Mouse (Mus musculus) liver, embryonic 12.5 days (tissue): ENCODE data around the gene Ptpn6. TPM values are rescaled to one million over a fixed set of nuclear protein-coding genes. Genes with fewer than 3 reads are reported as not detected.

Source experiments
- ATAC-seq: fragments of 200-750 bp; cut with Nextera tagmentation; 2 replicates; pipeline ENCODE4 v1.8.0; 2017; ENCODE audit warnings: moderate number of reproducible peaks, mild to moderate bottlenecking, moderate library complexity
- H3K27ac ChIP-seq: fragments of 300-500 bp; sonication (generic); 2 replicates; pipeline ENCODE4 v1.5.1; 2016; ENCODE audit warnings: mild to moderate bottlenecking
- H3K27me3 ChIP-seq: fragments of 300-500 bp; sonication (generic); replicated peaks from 2 replicates; pipeline ENCODE4 v1.6.1; 2016; ENCODE audit warnings: mild to moderate bottlenecking, moderate library complexity
- H3K36me3 ChIP-seq: fragments of 300-500 bp; sonication (generic); 2 replicates; pipeline ENCODE4 v1.6.1; 2016; ENCODE audit warnings: mild to moderate bottlenecking, moderate library complexity
- H3K4me1 ChIP-seq: fragments of 300-500 bp; sonication (generic); 2 replicates; pipeline ENCODE4 v1.6.1; 2016
- H3K4me2 ChIP-seq: fragments of 300-500 bp; sonication (generic); 2 replicates; pipeline ENCODE4 v1.6.1; 2016; ENCODE audit warnings: mild to moderate bottlenecking, moderate library complexity
- H3K4me3 ChIP-seq: fragments of 300-500 bp; sonication (generic); 2 replicates; pipeline ENCODE4 v1.5.1; 2016; ENCODE audit warnings: mild to moderate bottlenecking, moderate library complexity
- H3K9ac ChIP-seq: fragments of 300-500 bp; sonication (generic); 2 replicates; pipeline ENCODE4 v1.6.1; 2016; ENCODE audit warnings: mild to moderate bottlenecking, moderate library complexity
- H3K9me3 ChIP-seq: fragments of 300-500 bp; sonication (generic); replicated peaks from 2 replicates; pipeline ENCODE4 v1.6.1; 2016; ENCODE audit warnings: mild to moderate bottlenecking, moderate library complexity
- WGBS: fragments of 180-500 bp; shearing (Covaris S2); methylation state at CpG from one replicate; pipeline ENCODE4 v1.1.7; 2016; ENCODE audit not compliant: insufficient replicate concordance; 5-methylcytosine and 5-hydroxymethylcytosine counted together
- polyA plus RNA-seq: library from polyadenylated mRNA; unstranded; fragments of >200 nt; fragmentation: Nextera tagmentation; extraction: Ambion mirVana; gene quantifications from 2 replicates; pipeline ENCODE4 v1.2.1, GENCODE M21; 2016

Ptpn6 gene
- polyA plus RNA-seq, 1 experiment from 2014 or later, result 30.8 TPM

DNA sequence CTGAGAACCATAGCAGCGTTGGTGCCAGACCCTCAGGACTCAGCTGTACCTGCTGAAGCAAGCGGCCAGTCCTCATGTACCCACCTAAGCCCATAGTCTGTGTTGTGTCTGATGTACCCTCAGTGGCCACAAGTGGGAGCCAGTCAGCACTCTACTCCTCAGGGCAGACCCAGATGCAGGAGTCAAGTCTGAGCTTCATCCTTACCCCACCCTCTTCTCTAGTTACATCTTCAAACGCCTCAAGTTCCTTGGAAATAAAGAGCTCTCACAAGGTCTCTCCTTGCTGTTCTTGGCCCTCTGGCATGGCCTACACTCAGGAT lies 35.8 kb downstream of the Ptpn6 start:
- Histone ChIP-seq H3K4me3 (no peak overlapping the region), H3K4me1 (peaks cover 14% of the 10 kb centered on the region), H3K9ac (no peak overlapping the region), H3K36me3 (peaks cover 100% of the 10 kb centered on the region), H3K4me2 (no peak overlapping the region), H3K9me3 (no peaks in the 10 kb centered on the region), H3K27ac (no peak overlapping the region), H3K27me3 (no peaks in the 10 kb centered on the region)
- peak; percentile 61 for ATAC-seq
- WGBS, result 53% methylated on average over 3 of the region's 3 CpGs

DNA sequence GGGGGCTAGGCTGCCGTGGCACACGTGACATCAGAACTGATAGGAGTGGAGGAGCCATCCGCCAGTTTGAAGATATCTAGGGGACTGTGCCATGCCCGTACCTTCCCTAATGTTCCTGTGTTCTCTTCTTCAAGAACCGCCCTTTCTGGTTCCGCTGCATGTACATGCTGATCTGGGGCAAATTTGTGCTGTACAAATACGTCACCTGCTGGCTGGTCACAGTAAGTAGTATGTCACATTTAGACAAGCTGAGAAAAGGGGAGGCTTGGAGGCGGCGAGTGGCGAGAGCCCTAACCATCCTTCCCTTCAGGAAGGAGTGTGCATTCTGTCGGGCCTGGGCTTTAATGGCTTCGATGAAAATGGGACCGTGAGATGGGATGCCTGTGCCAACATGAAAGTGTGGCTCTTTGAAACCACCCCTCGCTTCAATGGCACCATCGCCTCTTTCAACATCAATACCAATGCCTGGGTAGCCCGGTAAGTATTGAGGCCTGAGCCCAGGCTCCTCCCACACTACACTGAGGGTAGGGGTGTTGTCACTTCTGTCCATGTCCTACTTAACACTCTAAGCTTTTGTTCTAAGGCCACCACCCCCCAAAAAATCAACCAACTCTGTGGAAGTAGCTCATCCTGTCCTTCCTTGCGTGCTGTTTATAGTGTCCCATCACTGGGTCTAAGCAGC lies 36.3 kb downstream of the Ptpn6 start:
- WGBS, result 84% methylated on average over 17 of the region's 17 CpGs
- no peaks in the 10 kb centered on the region for H3K27me3 ChIP-seq
- no peak; the same call in 1 of the 2 replicates for ATAC-seq
- H3K4me3 ChIP-seq, result no peak overlapping the region
- no peak overlapping the region for H3K9ac ChIP-seq
- no peaks in the 10 kb centered on the region for H3K9me3 ChIP-seq
- no peak overlapping the region for H3K27ac ChIP-seq
- no peak overlapping the region for H3K4me2 ChIP-seq
- peaks cover 9% of the 10 kb centered on the region for H3K4me1 ChIP-seq
- H3K36me3 ChIP-seq, result peaks cover 97% of the 10 kb centered on the region

DNA sequence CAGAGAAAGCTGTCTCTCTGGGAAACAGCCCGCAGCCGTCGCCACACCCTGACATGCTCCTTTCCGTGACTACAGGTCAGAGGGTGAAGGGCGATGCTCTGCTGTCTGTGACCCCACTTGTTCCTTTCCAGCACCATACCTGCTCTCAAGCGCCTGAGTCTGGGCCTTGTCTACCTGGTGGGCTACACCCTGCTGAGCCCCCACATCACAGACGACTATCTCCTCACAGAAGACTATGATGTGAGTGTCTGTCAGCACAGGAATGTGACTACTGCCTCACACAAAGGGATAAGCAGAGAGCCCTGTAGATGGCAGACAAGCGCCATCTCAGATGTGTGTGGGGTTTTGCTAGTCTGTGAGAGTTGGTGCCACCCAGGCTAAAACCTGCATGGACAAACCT lies 37.2 kb downstream of the Ptpn6 start:
- Histone ChIP-seq H3K36me3 (peaks cover 88% of the 10 kb centered on the region), H3K4me3 (no peak overlapping the region), H3K27ac (no peak overlapping the region), H3K9ac (no peak overlapping the region), H3K4me2 (no peak overlapping the region), H3K4me1 (peaks cover 8% of the 10 kb centered on the region), H3K9me3 (no peaks in the 10 kb centered on the region), H3K27me3 (no peaks in the 10 kb centered on the region)
- ATAC-seq, result no peak
- WGBS, result 79% methylated on average over 8 of the region's 8 CpGs

DNA sequence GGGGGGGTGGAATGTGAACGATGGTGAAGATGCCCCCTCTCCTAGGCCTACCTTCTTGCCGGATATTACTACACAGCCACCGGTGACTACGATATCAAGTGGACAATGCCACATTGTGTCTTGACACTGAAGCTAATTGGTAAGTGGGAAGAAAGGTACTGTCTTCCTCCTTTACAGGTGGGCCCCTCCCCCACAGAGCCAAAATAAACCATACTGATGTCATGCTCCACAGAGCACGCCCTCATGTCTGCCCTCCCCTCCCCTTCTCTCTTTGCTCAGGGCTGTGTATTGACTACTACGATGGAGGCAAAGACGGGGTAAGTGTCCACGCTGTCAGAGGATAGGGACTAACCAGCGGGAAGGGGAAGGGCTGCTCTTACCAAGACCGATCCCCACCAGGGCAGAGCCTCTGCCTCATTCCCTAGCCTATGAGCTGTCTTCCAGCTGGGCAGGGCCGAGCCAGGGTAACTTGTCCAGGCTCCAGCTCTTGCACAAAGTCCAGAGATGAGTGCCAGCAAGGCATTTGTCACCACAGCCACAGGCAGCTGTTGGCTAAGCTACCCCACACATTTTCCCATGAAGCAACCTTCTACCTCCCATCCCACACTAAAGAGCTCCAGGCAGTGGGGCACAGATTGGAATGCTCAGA lies 38.4 kb downstream of the Ptpn6 start:
- WGBS, result 73% methylated on average over 11 of the region's 11 CpGs
- Histone ChIP-seq H3K9me3 (no peaks in the 10 kb centered on the region), H3K4me1 (peaks cover 8% of the 10 kb centered on the region), H3K27me3 (no peaks in the 10 kb centered on the region), H3K4me2 (no peak overlapping the region), H3K9ac (no peak overlapping the region), H3K27ac (no peak overlapping the region; the same call in 1 of the 2 replicates), H3K4me3 (no peak overlapping the region), H3K36me3 (peaks cover 85% of the 10 kb centered on the region)
- 0 out of 2 replicates have a peak, but pooled peaks have one; percentile 5 for ATAC-seq

DNA sequence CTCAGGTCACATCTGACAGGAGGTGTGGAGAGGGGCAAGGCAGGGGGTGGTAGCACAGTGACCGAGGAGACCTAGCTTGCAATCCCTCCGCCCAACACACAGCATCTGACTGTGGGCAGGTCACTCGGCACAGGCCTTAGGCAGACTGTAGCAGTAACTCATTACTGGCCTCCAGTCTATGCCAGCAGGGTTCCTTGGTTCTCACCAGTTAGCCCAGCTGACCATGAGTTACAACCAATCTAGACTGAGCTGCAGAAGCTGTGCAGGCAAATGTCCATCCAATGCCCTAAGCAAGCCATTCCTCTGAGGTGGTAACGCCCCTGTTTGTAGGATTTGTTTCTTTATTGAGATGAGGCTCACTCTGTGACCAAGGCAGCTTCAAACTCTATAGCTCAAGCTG lies 39.1 kb downstream of the Ptpn6 start:
- WGBS, result 76% methylated on average over 4 of the region's 4 CpGs
- no peak overlapping the region for H3K4me3 ChIP-seq
- H3K4me2 ChIP-seq, result no peak overlapping the region
- no peaks in the 10 kb centered on the region for H3K9me3 ChIP-seq
- no peak overlapping the region for H3K9ac ChIP-seq
- ATAC-seq, result no peak
- H3K27me3 ChIP-seq, result no peaks in the 10 kb centered on the region
- H3K36me3 ChIP-seq, result peaks cover 83% of the 10 kb centered on the region
- H3K27ac ChIP-seq, result no peak overlapping the region; the same call in 1 of the 2 replicates
- H3K4me1 ChIP-seq, result peaks cover 13% of the 10 kb centered on the region

DNA sequence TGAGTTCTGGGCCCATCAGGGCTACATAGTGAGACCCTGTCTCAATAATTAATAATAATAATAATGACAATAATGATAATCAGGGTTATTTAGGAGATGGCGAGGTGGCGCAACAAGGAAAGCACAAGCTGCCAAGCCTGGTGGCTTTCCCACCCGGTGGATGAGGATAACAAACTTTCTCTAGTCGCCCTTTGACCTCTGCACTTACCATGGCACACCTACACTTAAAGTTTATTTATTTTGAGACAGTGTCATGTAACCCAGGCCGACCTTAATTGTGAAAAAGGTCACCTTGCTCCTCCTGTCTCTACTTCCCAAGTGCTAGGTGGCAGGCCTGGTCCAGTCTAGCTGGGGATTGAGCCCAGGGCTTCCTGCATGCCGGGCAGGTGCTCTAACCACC lies 39.8 kb downstream of the Ptpn6 start:
- H3K9ac ChIP-seq, result no peak overlapping the region
- 85% methylated on average over 6 of the region's 6 CpGs for WGBS
- no peak overlapping the region for H3K4me3 ChIP-seq
- H3K4me1 ChIP-seq, result peaks cover 19% of the 10 kb centered on the region
- no peak overlapping the region for H3K27ac ChIP-seq
- H3K36me3 ChIP-seq, result peaks cover 78% of the 10 kb centered on the region
- no peaks in the 10 kb centered on the region for H3K9me3 ChIP-seq
- ATAC-seq, result no peak
- no peaks in the 10 kb centered on the region for H3K27me3 ChIP-seq
- no peak overlapping the region for H3K4me2 ChIP-seq

DNA sequence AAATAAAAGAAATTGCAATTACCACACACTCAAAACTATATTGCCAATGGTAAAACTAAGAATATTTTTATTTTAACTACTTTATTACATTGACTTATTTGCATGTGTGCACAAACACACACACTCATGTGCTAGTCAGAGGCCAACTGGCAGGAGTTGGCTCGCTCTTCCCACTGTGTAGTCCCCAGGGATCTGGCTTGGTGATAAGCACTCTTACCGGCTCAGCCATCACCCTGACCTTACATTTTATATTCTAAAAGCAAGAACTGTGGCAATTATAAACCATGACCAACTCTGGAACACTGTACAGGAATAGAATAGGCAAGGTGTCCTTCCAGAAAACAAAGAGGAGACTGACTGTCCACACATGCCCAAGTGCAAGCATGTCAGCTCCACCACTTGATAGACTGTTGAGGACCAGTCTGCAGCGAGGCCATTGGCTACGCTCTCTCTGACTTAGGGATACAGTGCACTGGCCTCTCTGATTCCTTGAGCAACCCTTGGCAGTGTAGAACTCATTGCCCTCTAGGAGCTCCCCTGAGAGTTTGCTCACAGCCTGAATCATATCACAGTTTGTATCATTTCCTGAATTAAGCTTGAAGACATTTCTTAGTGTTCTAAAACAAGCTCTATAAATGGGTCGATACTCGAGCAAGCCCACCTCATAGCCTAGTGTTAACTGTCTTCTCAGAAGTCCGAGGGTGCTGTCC lies 41.9 kb downstream of the Ptpn6 start:
- 80% methylated on average over 7 of the region's 7 CpGs for WGBS
- peaks cover 37% of the 10 kb centered on the region for H3K4me1 ChIP-seq
- peaks cover 62% of the 10 kb centered on the region for H3K36me3 ChIP-seq

DNA sequence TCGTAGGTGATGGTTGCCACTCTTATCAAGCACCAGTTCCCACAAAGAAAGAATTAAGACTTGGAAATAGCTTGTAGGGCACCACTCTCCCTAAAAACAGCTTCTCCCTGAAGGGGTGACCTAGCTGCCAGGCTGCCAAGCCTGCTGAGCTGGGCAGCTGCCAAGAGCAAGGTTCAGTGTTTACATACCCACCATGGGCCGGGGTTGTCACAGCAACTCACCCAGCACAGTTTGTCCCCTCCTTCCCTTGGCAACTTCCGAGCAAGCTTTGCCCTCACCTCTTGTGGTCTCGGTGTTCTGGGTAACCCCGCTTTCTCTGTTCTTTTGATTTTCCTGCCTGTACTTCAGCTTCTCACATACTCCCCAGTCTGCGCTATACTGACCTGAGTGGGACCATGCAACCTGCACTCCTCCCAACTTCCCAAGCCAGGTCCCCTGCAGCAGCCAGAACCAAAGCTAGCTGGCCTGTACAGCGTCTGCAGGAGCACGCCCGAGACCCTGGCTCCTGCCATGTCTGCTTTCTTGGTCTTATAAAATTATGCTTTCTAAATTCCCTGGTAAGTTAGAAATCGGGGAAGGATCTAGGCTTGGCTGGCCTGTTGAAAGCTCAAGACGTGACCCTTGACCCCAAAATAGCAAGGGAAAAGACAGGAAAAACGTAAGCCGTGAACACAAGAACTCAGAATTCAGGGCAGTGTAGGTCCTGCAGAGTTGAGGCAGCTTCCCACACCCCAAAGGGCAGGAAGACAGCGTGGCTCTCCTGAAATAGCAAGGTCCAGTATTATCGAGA lies 44.2 kb downstream of the Ptpn6 start:
- H3K4me1 ChIP-seq, result peaks cover 33% of the 10 kb centered on the region
- ATAC-seq, result no peak
- H3K27ac ChIP-seq, result no peak overlapping the region
- no peak overlapping the region for H3K4me2 ChIP-seq
- H3K36me3 ChIP-seq, result peaks cover 40% of the 10 kb centered on the region
- H3K9me3 ChIP-seq, result no peaks in the 10 kb centered on the region
- H3K4me3 ChIP-seq, result no peak overlapping the region
- no peak overlapping the region for H3K9ac ChIP-seq
- 81% methylated on average over 15 of the region's 15 CpGs for WGBS
- H3K27me3 ChIP-seq, result no peaks in the 10 kb centered on the region

More for the DNA sequence above, 41.9 kb downstream of the Ptpn6 start:
- ATAC-seq, result no peak
- no peak overlapping the region for H3K27ac ChIP-seq
- no peak overlapping the region for H3K4me2 ChIP-seq
- H3K9ac ChIP-seq, result no peak overlapping the region
- no peaks in the 10 kb centered on the region for H3K27me3 ChIP-seq
- H3K9me3 ChIP-seq, result no peaks in the 10 kb centered on the region
- no peak overlapping the region for H3K4me3 ChIP-seq

DNA sequence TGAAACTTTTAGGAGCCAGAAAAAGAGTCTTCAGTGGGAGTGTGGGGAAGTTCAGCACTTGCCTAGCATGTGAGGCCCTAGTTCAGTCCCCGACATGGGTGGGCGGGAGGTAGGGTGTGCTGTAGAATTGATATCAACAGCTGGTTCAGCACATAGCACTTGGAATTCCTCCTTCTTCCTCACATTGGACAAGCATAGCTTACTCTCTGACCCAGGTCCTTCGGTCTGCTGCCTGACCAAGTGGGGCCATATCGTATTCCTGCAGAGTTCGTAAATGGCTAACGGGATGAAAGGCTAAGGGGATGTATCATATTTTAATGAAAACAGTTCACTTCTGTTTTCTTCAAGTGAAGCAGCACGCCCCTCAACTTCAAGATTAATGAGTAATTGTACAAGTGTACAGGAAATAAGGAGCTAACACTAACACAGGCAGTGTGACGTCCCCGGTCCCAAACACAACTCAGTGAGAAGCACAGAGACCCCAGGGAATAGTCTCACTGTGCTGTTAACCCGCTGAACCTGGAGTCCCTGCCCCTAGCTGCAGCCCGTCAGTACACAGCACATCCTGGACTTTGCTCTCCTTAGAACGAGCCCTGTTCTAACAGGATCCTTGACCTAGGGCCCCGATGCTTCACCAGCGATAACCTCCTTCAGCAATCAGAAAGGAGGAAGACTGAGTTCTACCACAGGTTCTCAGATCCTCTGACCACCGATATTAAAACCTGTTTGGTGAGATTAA lies 45.1 kb downstream of the Ptpn6 start:
- peaks cover 36% of the 10 kb centered on the region for H3K4me1 ChIP-seq
- 82% methylated on average over 15 of the region's 15 CpGs for WGBS
- H3K36me3 ChIP-seq, result peaks cover 30% of the 10 kb centered on the region
- H3K9me3 ChIP-seq, result no peaks in the 10 kb centered on the region
- no peaks in the 10 kb centered on the region for H3K27me3 ChIP-seq
- no peak overlapping the region; the same call in 1 of the 2 replicates for H3K27ac ChIP-seq
- H3K4me2 ChIP-seq, result no peak overlapping the region
- ATAC-seq, result no peak
- H3K4me3 ChIP-seq, result no peak overlapping the region
- no peak overlapping the region for H3K9ac ChIP-seq

DNA sequence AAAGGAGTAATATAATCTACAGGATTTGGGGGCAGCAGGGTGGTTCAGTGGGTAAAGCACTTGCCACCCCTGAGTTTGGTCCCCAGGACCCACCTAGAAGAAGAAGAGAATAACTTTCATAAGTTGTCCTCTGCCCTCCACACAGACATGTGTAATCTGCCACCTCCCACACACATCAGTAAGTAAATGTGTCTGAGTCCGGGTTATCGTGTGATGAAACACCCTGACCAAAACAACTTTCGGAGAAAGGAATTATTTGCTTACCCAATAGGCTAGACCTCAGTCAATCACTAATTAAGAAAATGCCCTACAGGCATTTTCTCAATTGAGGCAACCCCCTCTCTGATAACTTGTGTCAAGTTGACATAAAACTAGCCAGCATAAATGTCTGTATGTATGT lies 48.0 kb downstream of the Ptpn6 start:
- H3K27ac ChIP-seq, result no peak overlapping the region
- H3K4me1 ChIP-seq, result peaks cover 64% of the 10 kb centered on the region

DNA sequence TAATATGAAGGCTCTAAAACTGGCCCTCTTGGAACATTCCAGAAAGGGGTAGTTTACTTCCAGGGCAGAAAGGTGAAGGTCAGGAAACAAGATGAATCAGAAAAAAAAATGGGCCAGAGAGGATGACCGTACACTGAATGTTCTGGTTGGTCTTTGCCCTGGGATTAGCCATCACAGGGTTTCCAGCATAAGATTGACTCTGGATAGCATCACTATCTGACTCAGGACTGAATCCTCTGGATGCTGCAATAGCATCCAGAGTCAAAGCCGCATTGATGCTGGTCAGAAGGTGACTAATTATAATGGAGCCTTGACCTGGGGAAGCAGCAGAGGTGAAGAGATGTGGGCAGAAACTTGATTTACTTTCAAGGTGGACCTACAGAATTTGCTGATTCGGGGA lies 49.5 kb downstream of the Ptpn6 start:
- no peaks in the 10 kb centered on the region for H3K9me3 ChIP-seq
- H3K36me3 ChIP-seq, result peaks cover 18% of the 10 kb centered on the region
- no peaks in the 10 kb centered on the region for H3K27me3 ChIP-seq
- no peak for ATAC-seq
- no peak overlapping the region for H3K4me3 ChIP-seq
- peaks cover 71% of the 10 kb centered on the region for H3K4me1 ChIP-seq
- no peak overlapping the region for H3K27ac ChIP-seq
- H3K4me2 ChIP-seq, result no peak overlapping the region
- H3K9ac ChIP-seq, result no peak overlapping the region
- 75% methylated on average over 3 of the region's 3 CpGs for WGBS

More for the DNA sequence above, 48.0 kb downstream of the Ptpn6 start:
- Histone ChIP-seq H3K36me3 (peaks cover 26% of the 10 kb centered on the region), H3K4me3 (no peak overlapping the region), H3K9me3 (no peaks in the 10 kb centered on the region), H3K4me2 (no peak overlapping the region), H3K27me3 (no peaks in the 10 kb centered on the region), H3K9ac (no peak overlapping the region)
- no peak for ATAC-seq
- 79% methylated on average over 3 of the region's 3 CpGs for WGBS
